Mouse (Mus musculus): Measurements from ENCODE around the gene Cttnbp2.
"Not testable (repeated sequence)": the region's sequence is repeated elsewhere in the genome, so short reads cannot be mapped to it uniquely, and the experiment has no call there.

Cttnbp2 gene

GRCm38 (mm10) chr6:18420660-18421059 is 94.0 kb downstream of the Cttnbp2 start:
- DNase-seq (ENCODE audit: extremely low read depth, insufficient read length, low spot score), result no peak

- no peak for DNase-seq (ENCODE audit: extremely low read depth, insufficient read length, low spot score)
These were observed 96.7 kb downstream of the Cttnbp2 start for GRCm38 (mm10) chr6:18417866-18418454.

GRCm38 (mm10) chr6:18415961-18416360 is 98.7 kb downstream of the Cttnbp2 start:
- no peak for DNase-seq (ENCODE audit: extremely low read depth, insufficient read length, low spot score)

GRCm38 (mm10) chr6:18411505-18412225 is 103.0 kb downstream of the Cttnbp2 start:
- no peak for DNase-seq (ENCODE audit: extremely low read depth, insufficient read length, low spot score)

GRCm38 (mm10) chr6:18408445-18408844 is 106.2 kb downstream of the Cttnbp2 start:
- DNase-seq (ENCODE audit: extremely low read depth, insufficient read length, low spot score), result no peak

GRCm38 (mm10) chr6:18401066-18401674 is 113.5 kb downstream of the Cttnbp2 start:
- DNase-seq (ENCODE audit: extremely low read depth, insufficient read length, low spot score), result no peak

GRCm38 (mm10) chr6:18381380-18381779 is 133.3 kb downstream of the Cttnbp2 start:
- DNase-seq (ENCODE audit: extremely low read depth, insufficient read length, low spot score), result no peak

DNA sequence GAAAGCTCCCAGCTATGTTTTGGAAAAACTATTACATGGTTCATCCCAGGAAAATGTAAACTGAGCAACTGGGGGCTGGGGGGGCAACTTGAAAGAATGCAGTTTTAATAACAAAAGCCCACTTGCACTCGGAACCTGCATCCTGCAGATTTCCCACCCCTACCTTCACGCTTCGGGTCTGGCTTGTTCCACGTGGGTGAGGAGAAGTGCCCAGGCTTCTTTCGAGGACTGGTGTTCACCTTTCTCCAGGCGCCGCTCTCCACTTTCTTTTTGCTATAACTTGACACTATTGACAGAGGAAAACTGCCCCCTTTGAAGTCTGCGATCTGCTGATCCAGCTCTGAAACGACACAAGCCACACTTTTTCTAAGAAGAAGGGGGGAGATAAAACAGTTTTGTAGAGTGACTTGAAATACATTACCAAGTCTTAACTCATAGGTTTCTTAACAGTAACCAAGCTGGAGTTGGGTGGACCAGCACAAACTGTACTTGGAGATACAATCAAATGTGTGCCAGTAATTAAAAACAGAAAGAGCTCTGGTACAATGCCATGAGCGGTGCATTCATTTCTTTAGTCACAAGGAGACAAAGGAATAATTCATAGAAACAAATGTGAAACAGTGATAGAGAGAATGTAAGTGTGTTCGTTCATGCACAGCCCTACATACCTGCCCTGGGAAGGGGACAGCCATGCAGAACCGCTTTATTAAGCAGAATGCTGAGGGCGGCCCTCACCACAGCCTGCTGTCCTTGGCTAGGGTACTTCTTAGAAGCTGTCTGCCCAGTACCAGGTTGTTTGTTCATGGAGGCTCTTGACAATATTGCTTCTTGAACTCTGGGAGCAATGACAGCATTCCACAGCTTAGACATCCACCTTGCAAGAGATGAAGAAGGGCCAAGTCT is 134.1 kb downstream of the Cttnbp2 start:
- no peak for DNase-seq (ENCODE audit: extremely low read depth, insufficient read length, low spot score)

- not testable (repeated sequence) for DNase-seq (ENCODE audit: extremely low read depth, insufficient read length, low spot score)
These were observed 136.9 kb downstream of the Cttnbp2 start for GRCm38 (mm10) chr6:18377755-18378154.

DNA sequence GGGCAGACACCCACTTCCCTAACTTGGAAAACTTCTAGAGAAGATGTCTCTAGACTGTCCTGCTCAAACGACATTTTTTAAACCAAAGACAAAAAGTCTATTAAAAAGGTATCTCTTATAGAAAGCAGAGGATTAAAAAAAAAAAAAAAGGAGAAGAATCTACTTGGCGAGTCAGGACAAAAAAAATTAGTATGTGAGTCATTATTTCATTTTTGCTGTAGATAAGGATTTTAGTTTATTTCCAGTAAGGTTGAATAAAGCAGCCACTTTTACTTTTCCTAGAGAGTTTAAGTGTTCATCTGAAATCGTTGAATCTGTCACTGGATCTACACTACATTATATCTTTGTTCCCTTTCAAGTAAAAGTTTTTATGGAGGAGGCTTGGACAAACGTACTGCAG is 139.9 kb downstream of the Cttnbp2 start:
- DNase-seq (ENCODE audit: extremely low read depth, insufficient read length, low spot score), result no peak

DNA sequence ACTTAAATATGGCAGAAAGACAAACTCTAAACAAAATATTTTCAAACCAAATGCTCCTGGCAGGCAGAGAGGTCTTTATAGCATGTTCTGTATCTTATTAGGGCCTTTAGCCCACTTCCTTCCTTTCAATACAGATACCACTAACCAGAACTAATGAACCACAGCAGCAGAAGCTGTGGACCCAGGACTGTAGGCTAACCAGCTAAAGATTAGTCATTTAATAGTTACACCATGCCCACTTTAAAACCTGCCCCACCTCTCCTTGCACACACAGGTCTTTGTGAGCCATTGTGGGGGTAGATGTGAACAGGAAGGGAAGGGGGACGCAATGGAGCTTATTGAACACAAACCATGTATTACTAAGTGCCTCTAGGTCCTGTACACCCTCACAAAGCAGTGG is 141.0 kb downstream of the Cttnbp2 start:
- no peak for DNase-seq (ENCODE audit: extremely low read depth, insufficient read length, low spot score)

GRCm38 (mm10) chr6:18372447-18373228 is 142.0 kb downstream of the Cttnbp2 start:
- DNase-seq (ENCODE audit: extremely low read depth, insufficient read length, low spot score), result no peak

DNA sequence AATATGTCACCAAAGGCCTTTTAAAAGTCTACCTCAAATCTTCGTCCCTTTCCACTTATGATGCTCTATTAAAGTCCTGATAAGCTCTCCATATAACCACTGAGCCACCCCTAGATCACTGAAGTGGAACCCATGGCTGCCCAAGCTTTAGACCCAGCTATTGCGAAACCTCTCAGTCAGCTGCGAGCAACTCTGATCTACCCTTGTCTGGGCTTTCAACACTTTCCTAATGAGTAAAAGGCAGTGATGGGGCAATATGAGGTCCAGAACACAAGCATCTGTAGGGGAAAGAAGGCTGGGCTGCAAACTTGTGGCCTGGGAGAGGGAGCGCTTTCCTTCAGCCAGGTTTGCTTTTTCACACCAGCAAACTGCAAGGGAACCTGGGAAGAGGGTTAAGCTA is 144.9 kb downstream of the Cttnbp2 start:
- DNase-seq (ENCODE audit: extremely low read depth, insufficient read length, low spot score), result no peak

DNA sequence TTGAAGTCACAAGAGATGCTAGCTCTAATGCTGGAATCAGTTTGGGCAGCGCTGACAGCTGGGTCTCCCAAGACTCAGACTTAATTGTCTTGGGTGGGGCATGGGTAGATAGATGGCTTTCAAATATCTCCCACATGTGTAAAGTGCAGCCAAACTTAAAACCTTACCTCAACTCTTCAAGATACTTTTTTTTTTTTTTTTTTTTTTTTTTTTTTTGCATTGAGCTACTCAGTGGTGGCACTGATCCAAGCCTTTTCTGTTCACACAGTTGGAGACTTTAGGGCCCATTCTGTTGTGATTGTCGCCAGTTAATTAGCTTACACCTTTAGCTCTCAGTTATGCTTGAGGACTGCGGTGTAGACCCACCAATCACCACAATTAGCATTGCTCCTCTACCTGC is 145.6 kb downstream of the Cttnbp2 start:
- no peak for DNase-seq (ENCODE audit: extremely low read depth, insufficient read length, low spot score)

DNA sequence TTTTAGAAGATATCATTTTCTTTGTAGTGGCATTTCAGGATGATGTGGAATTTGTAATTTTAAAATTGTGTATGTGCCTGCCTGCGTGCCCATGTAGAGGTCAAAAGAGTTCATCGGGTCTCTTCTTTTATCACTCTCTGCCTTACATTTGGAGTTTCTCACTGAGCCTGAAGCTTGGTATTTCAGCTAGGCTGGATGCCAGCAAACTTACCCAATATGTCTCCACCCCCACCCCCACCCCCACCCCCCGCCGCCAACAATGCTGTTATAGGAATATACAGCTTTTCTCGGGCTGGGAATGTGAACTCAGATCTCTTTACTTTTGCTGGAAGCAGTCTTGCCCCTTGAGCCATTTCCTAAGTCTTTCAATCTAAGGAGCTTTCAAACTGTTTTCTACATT is 152.4 kb downstream of the Cttnbp2 start:
- DNase-seq (ENCODE audit: extremely low read depth, insufficient read length, low spot score), result no peak

- DNase-seq (ENCODE audit: extremely low read depth, insufficient read length, low spot score), result no peak
These were observed 153.7 kb downstream of the Cttnbp2 start for GRCm38 (mm10) chr6:18360955-18361354.

- DNase-seq (ENCODE audit: extremely low read depth, insufficient read length, low spot score), result no peak
These were observed 154.5 kb downstream of the Cttnbp2 start for GRCm38 (mm10) chr6:18360154-18360553.

DNA sequence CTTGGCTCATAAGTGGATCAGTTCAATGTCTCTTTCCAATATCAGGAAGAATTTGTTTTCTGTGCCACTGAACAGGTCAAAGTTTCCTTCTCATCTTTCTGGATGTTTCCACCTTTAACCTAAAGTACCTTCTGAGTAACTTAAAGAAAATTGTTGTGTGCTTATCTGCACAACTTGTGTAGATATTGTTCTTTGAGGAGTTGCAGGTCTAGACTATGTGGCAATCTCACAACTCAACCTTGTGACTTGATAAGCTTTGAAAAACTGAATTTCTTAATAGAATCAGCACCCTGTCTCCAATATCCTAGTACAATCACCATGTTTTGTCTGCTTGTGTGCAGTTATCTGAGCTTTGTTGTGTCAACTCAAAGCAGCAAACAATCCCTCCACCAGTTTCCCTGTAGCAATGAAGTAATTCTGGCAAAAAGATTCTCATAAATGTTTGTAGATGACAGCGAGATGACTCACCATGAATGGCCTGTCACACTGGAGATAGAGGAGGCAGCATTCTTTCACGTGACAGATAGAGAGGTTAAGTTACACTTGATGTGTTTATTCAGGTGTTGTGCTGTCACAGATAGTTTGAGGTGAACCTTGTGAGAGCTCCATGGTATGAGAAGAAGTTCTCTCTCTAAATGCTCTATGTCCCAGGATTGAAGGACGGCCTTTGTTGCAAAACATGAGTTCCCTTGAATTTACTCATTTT is 165.3 kb downstream of the Cttnbp2 start:
- DNase-seq (ENCODE audit: extremely low read depth, insufficient read length, low spot score), result no peak

GRCm38 (mm10) chr6:18344272-18344671 is 170.4 kb downstream of the Cttnbp2 start:
- no peak for DNase-seq (ENCODE audit: extremely low read depth, insufficient read length, low spot score)

DNA sequence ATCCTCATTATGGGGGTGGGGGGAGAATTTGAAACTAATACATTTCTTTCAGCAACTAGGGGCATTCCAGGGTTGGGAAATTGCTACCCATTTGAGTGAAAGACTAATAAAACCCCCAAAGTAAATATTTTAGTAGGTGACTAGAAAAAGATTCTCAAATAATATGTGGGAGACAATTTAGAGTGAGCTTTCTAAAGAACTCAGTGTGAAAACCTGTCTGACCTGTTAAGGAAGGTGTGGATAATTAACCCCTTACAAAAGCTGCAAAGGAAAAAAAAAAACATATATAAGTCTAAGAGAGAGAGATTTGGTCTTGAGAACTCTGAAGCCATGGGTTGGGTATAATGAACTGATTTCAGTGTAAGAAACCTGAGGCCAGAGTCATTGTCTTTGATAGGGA is 176.3 kb downstream of the Cttnbp2 start:
- no peak for DNase-seq (ENCODE audit: extremely low read depth, insufficient read length, low spot score)
